Mouse (Mus musculus) C2C12 (cell line): ENCODE measurements around the gene Zcchc13. TPM values are rescaled to one million over a fixed set of nuclear protein-coding genes. Genes with fewer than 3 reads are reported as not detected.
A peak's percentile ranks its signal among the peaks of the same experiment; 100 is the strongest.

Experiments
- H3K27me3 ChIP-seq: one replicate; pipeline ENCODE4 v1.6.1; 2011; ENCODE audit not compliant: control insufficient read depth, insufficient read depth, insufficient read length
- H3K36me3 ChIP-seq: one replicate; pipeline ENCODE4 v1.6.1; 2011; ENCODE audit not compliant: control insufficient read depth, insufficient read depth
- H3K4me3 ChIP-seq: one replicate; pipeline ENCODE4 v1.5.1; 2011; ENCODE audit warnings: mild to moderate bottlenecking, control low read depth; ENCODE audit not compliant: poor library complexity, insufficient read depth, severe bottlenecking
- H3K79me2 ChIP-seq: one replicate; pipeline ENCODE4 v1.6.1; 2011; ENCODE audit not compliant: control insufficient read depth, insufficient read depth
- H3K79me3 ChIP-seq: one replicate; pipeline ENCODE4 v1.6.1; 2011; ENCODE audit warnings: low read depth, control low read depth
- H3ac ChIP-seq: one replicate; pipeline ENCODE3; 2011; ENCODE audit warnings: low read depth; ENCODE audit not compliant: control insufficient read depth, insufficient read length
- CEBPB ChIP-seq: IDR thresholded peaks from one replicate; pipeline ENCODE4 v1.6.1; 2011; ENCODE audit warnings: low read depth, mild to moderate bottlenecking, control low read depth, moderate library complexity
- CTCF ChIP-seq: IDR thresholded peaks from one replicate; pipeline ENCODE4 v1.5.1; 2011; ENCODE audit not compliant: control insufficient read depth, insufficient read depth, insufficient read length
- FOSL1 ChIP-seq: IDR thresholded peaks from one replicate; pipeline ENCODE4 v1.8.0; 2011; ENCODE audit warnings: mild to moderate bottlenecking, low read length; ENCODE audit not compliant: poor library complexity, insufficient read depth, severe bottlenecking
- MAX ChIP-seq: IDR thresholded peaks from one replicate; pipeline ENCODE4 v1.6.1; 2011; ENCODE audit warnings: mild to moderate bottlenecking, control low read depth
- MYOD1 ChIP-seq: IDR thresholded peaks from one replicate; pipeline ENCODE4 v1.6.1; 2011; ENCODE audit warnings: low read depth; ENCODE audit not compliant: control insufficient read depth, insufficient read length
- MYOG ChIP-seq: IDR thresholded peaks from one replicate; pipeline ENCODE4 v1.6.1; 2011; ENCODE audit not compliant: control insufficient read depth, insufficient read length; ENCODE audit errors: extremely low read depth
- USF1 ChIP-seq: IDR thresholded peaks from one replicate; pipeline ENCODE4 v1.6.1; 2011; ENCODE audit warnings: low read depth, mild to moderate bottlenecking, control low read depth, moderate library complexity
- polyA plus RNA-seq: library from polyadenylated mRNA; unstranded; fragments of >200 nt; fragmentation: generic; extraction: Trizol; gene quantifications from one replicate; pipeline ENCODE4 v1.2.1, GENCODE M21; 2012; ENCODE audit warnings: missing spikeins

The Zcchc13 gene
- polyA plus RNA-seq, 1 experiment: not detected

GRCm38 (mm10) chrX:103610401-103610800 lies 20.0 kb upstream of the Zcchc13 start:
- Histone ChIP-seq H3K79me2 (peaks cover 21% of the 10 kb centered on the region), H3K36me3 (peaks cover 79% of the 10 kb centered on the region), H3K79me3 (peaks cover 12% of the 10 kb centered on the region), H3K4me3 (no peak overlapping the region), H3ac (no peak overlapping the region), H3K27me3 (no peaks in the 10 kb centered on the region)
- TF ChIP-seq FOSL1 (no peak), MAX (no peak), CEBPB (no peak), MYOD1 (no peak), CTCF (no peak), MYOG (no peak), USF1 (no peak)

GRCm38 (mm10) chrX:103611462-103611861 lies 18.9 kb upstream of the Zcchc13 start:
- no peak overlapping the region for H3ac ChIP-seq
- peaks cover 69% of the 10 kb centered on the region for H3K36me3 ChIP-seq
- peaks cover 20% of the 10 kb centered on the region for H3K79me3 ChIP-seq
- H3K4me3 ChIP-seq: no peak overlapping the region
- TF ChIP-seq USF1: no peak
- no peak for TF ChIP-seq MAX
- TF ChIP-seq FOSL1: no peak
- no peak for TF ChIP-seq MYOG
- TF ChIP-seq CTCF: no peak
- TF ChIP-seq MYOD1: no peak
- no peak for TF ChIP-seq CEBPB
- no peaks in the 10 kb centered on the region for H3K27me3 ChIP-seq
- H3K79me2 ChIP-seq: peaks cover 32% of the 10 kb centered on the region

GRCm38 (mm10) chrX:103614700-103615233 lies 15.6 kb upstream of the Zcchc13 start:
- H3K36me3 ChIP-seq: peaks cover 48% of the 10 kb centered on the region
- no peak overlapping the region for H3K4me3 ChIP-seq
- TF ChIP-seq MYOD1 (no peak), MYOG (no peak), MAX (no peak), USF1 (no peak), FOSL1 (no peak), CEBPB (no peak), CTCF (no peak)
- H3K27me3 ChIP-seq: no peaks in the 10 kb centered on the region
- H3ac ChIP-seq: no peak overlapping the region
- H3K79me3 ChIP-seq: peaks cover 41% of the 10 kb centered on the region
- H3K79me2 ChIP-seq: peaks cover 57% of the 10 kb centered on the region

DNA sequence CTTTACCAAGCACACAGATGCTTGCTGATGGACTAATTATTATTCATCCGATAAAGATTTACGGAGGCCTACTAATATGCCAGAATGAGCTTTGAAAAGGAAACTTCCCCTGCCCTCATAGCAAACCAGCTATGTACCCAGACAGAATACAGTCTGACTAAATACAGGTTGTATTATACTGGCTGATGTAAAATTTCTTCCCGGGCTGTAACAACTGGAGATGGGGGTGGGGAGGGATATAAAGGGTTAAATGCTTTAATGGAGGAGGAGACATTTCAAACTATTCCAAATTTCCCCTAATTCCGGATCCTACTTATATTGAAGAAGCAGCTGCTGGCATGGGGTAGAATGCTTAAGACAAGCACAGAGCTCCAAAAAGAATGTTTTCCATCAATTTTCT lies 14.9 kb upstream of the Zcchc13 start:
- H3K36me3 ChIP-seq: peaks cover 41% of the 10 kb centered on the region
- no peaks in the 10 kb centered on the region for H3K27me3 ChIP-seq
- H3K79me3 ChIP-seq: peaks cover 46% of the 10 kb centered on the region
- no peak for TF ChIP-seq MYOD1
- TF ChIP-seq CTCF: no peak
- no peak for TF ChIP-seq MAX
- TF ChIP-seq FOSL1: no peak
- no peak for TF ChIP-seq MYOG
- TF ChIP-seq USF1: no peak
- TF ChIP-seq CEBPB: no peak
- no peak overlapping the region for H3ac ChIP-seq
- peaks cover 64% of the 10 kb centered on the region for H3K79me2 ChIP-seq
- H3K4me3 ChIP-seq: peak overlapping the region; percentile 14

DNA sequence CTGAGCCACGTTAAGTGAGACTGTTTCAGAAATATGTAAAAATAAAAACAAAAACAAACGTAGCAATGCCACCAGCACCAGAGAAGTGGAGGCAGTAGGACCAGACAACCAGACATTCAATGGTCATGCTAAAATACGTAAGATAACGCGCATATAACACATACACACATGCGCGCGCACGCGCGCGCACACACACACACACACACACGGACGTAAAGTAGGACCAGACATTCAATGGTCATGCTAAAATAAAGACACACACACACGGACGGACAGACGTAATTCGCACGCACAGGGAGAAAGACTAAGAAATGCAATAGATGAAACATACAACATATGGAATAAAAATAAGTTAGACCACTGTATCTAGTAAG lies 14.2 kb upstream of the Zcchc13 start:
- Histone ChIP-seq H3ac (peak overlapping the region; percentile 76), H3K27me3 (no peaks in the 10 kb centered on the region), H3K79me3 (peaks cover 51% of the 10 kb centered on the region), H3K79me2 (peaks cover 71% of the 10 kb centered on the region), H3K4me3 (peak overlapping the region; percentile 46), H3K36me3 (peaks cover 35% of the 10 kb centered on the region)
- TF ChIP-seq MAX: peak; percentile 34
- no peak for TF ChIP-seq USF1
- TF ChIP-seq CTCF: no peak

DNA sequence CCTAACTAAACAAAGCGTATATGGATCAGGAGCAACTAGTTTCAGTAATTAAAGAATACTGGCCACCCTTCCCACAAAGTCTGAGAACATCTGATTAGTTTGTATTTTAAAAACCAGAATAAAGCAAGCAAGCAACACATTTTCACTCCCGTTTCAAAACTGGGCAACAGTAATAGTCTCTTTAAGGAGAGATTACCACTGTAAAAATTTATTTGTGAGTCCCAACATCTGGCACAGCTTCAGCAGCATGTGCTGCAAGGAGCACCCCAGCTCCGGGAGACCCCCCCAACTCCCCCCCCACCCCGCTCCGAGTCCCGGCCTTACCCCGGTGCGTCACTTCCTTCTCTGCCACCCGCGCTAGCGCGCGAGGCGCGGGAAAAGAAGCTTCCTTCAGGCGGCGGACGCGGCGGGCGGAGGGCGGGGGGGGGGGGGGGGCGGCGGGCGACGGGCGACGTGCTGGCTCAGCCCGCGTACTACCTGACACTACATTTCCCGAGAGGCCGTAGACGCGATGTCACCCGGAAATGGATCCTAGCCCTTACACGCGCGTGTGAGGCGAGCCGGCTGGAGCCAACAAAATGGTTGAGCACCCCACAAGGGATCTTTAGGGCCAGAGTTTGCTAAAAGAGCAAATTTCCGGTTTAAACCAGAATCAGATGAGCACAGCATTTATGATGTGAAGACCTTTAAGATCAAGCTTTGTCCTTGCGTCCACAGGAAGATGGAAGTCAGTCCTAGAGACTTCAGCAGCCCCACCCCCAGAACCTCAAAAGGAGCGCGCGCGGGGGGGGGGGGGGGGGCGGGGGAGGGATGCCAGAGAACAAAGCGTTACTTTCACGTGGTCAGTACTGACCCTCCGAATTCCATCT lies 13.6 kb upstream of the Zcchc13 start:
- peaks cover 57% of the 10 kb centered on the region for H3K79me3 ChIP-seq
- TF ChIP-seq MYOG (no peak), MAX (peak; percentile 10), MYOD1 (no peak), USF1 (no peak), CEBPB (no peak)
- peak overlapping the region; percentile 76 for H3ac ChIP-seq
- peak overlapping the region; percentile 46 for H3K4me3 ChIP-seq
- H3K27me3 ChIP-seq: no peaks in the 10 kb centered on the region
- H3K36me3 ChIP-seq: peaks cover 29% of the 10 kb centered on the region
- peaks cover 77% of the 10 kb centered on the region for H3K79me2 ChIP-seq
